Mouse (Mus musculus) liver, embryonic 14.5 days (tissue): ENCODE data around the gene Gm14851. TPM values are rescaled to one million over a fixed set of nuclear protein-coding genes. Genes with fewer than 3 reads are reported as not detected.
"Not testable (repeated sequence)": the region's sequence is repeated elsewhere in the genome, so short reads cannot be mapped to it uniquely, and the experiment has no call there.

Experiments
- ATAC-seq: fragments of 200-750 bp; cut with Nextera tagmentation; 2 replicates; pipeline ENCODE4 v1.8.0; 2017; ENCODE audit warnings: moderate number of reproducible peaks, mild to moderate bottlenecking, moderate library complexity; ENCODE audit not compliant: insufficient read depth
- DNase-seq, 3 experiments: peaks; one replicate each; pipeline ENCODE4 v3.0.0-alpha.2; 2012 to 2013; ENCODE audit warnings: low read depth in 3 of 3, low spot score in 3 of 3
- H3K27ac ChIP-seq: fragments of 300-500 bp; sonication (generic); 2 replicates; pipeline ENCODE4 v1.5.1; 2014; ENCODE audit warnings: moderate library complexity, mild to moderate bottlenecking, control low read depth, inconsistent platforms
- H3K27me3 ChIP-seq: fragments of 300-500 bp; sonication (generic); 2 replicates; pipeline ENCODE4 v1.6.1; 2014; ENCODE audit warnings: mild to moderate bottlenecking, low read length, moderate library complexity; ENCODE audit not compliant: control insufficient read depth, insufficient read depth
- H3K36me3 ChIP-seq: fragments of 300-500 bp; sonication (generic); replicated peaks from 2 replicates; pipeline ENCODE4 v1.6.1; 2014; ENCODE audit warnings: low read depth; ENCODE audit not compliant: control insufficient read depth, insufficient read depth
- H3K4me1 ChIP-seq, 2 experiments: fragments of 200-500 bp in 1 of 2; fragments of 300-500 bp in 1 of 2; sonication (generic) in 1 of 2; replicated peaks; 2 replicates each; pipeline ENCODE4 v1.6.1; 2012 to 2014; ENCODE audit warnings: antibody characterized with exemption in 1 of 2, inconsistent platforms in 1 of 2, low read length in 1 of 2; ENCODE audit not compliant: control insufficient read depth in 2 of 2, insufficient read depth in 2 of 2
- H3K4me2 ChIP-seq: fragments of 300-500 bp; sonication (generic); 2 replicates; pipeline ENCODE4 v1.6.1; 2014; ENCODE audit warnings: low read depth, mild to moderate bottlenecking, control low read depth, moderate library complexity
- H3K4me3 ChIP-seq, 2 experiments: fragments of 200-500 bp in 1 of 2; fragments of 300-500 bp in 1 of 2; sonication (generic) in 1 of 2; 2 replicates each; pipeline ENCODE4 v1.5.1; 2012 to 2014; ENCODE audit warnings: low read depth in 2 of 2, low read length in 2 of 2, mild to moderate bottlenecking in 2 of 2, control low read depth in 1 of 2, inconsistent platforms in 1 of 2, moderate library complexity in 1 of 2; ENCODE audit not compliant: insufficient read depth in 1 of 2
- H3K9ac ChIP-seq: fragments of 300-500 bp; sonication (generic); replicated peaks from 2 replicates; pipeline ENCODE4 v1.6.1; 2014; ENCODE audit warnings: mild to moderate bottlenecking, control low read depth, moderate library complexity
- H3K9me3 ChIP-seq: fragments of 300-500 bp; sonication (generic); 2 replicates; pipeline ENCODE4 v1.6.1; 2016; ENCODE audit warnings: low read length, mixed read lengths; ENCODE audit not compliant: control insufficient read depth
- CTCF ChIP-seq: IDR thresholded peaks from 2 replicates; pipeline ENCODE4 v1.5.1; 2016; ENCODE audit warnings: antibody characterized with exemption, low read depth, control low read depth
- EP300 ChIP-seq: IDR thresholded peaks from 2 replicates; pipeline ENCODE4 v1.6.1; 2016; ENCODE audit warnings: antibody characterized with exemption, low read depth
- WGBS: fragments of 180-500 bp; shearing (Covaris S2); extraction: QIAGEN DNeasy Blood & Tissue Kit; methylation state at CpG from one replicate; pipeline ENCODE4 v1.1.7; 2014; ENCODE audit not compliant: insufficient replicate concordance; 5-methylcytosine and 5-hydroxymethylcytosine counted together
- polyA plus RNA-seq, 2 experiments: library from polyadenylated mRNA; depleted of rRNA in 1 of 2; stranded (reverse) in 1 of 2; unstranded in 1 of 2; fragments of >200 nt; fragmentation: Nextera tagmentation in 1 of 2; extraction: Ambion mirVana in 1 of 2; gene quantifications; 2 replicates each; pipeline versions ENCODE4 v1.2.1 to v1.2.3; 2012 to 2014

The Gm14851 gene
- polyA plus RNA-seq (2012; rRNA removed): not detected in 2 replicates
- polyA plus RNA-seq (2014; fragmentation: Nextera tagmentation; extraction: Ambion mirVana): not detected in 2 replicates

GRCm38 (mm10) chr8:21095950-21096349, at the start of gene Gm14851:
Gene Gm14851 (minus strand): TSS chr8:21096050.
- not testable (repeated sequence) for H3K27me3 ChIP-seq, ATAC-seq, H3K9ac ChIP-seq, DNase-seq, H3K4me2 ChIP-seq, H3K4me1 ChIP-seq, H3K27ac ChIP-seq, H3K4me3 ChIP-seq, H3K9me3 ChIP-seq, H3K36me3 ChIP-seq
- WGBS: no CpG with 5 or more reads among the region's 2 CpGs

- not testable (repeated sequence) for H3K4me1 ChIP-seq, H3K36me3 ChIP-seq, H3K27ac ChIP-seq, H3K27me3 ChIP-seq, H3K4me3 ChIP-seq, ATAC-seq, H3K9me3 ChIP-seq, DNase-seq, H3K4me2 ChIP-seq, H3K9ac ChIP-seq
- 33% methylated on average over 3 of the region's 3 CpGs for WGBS
Measured at GRCm38 (mm10) chr8:21134342-21134741, 38.5 kb upstream of the Gm14851 start, which contains the start of gene Defa30. Gene Defa30 (plus strand): TSS chr8:21134642.

GRCm38 (mm10) chr8:21093106-21093505, 2.7 kb downstream of the Gm14851 start:
- WGBS: 36% methylated on average over 4 of the region's 4 CpGs
- Histone ChIP-seq H3K27me3 (no peaks in the 10 kb centered on the region), H3K27ac (no peak overlapping the region), H3K9ac (no peak overlapping the region), H3K9me3 (no peaks in the 10 kb centered on the region), H3K4me3 (no peak overlapping the region), H3K4me1 (no peaks in the 10 kb centered on the region), H3K4me2 (no peak overlapping the region), H3K36me3 (no peaks in the 10 kb centered on the region)
- DNase-seq: no peak
- ATAC-seq: no peak
- TF ChIP-seq EP300 (no peak), CTCF (peak; percentile 32; the same call in 1 of the 2 replicates)

DNA sequence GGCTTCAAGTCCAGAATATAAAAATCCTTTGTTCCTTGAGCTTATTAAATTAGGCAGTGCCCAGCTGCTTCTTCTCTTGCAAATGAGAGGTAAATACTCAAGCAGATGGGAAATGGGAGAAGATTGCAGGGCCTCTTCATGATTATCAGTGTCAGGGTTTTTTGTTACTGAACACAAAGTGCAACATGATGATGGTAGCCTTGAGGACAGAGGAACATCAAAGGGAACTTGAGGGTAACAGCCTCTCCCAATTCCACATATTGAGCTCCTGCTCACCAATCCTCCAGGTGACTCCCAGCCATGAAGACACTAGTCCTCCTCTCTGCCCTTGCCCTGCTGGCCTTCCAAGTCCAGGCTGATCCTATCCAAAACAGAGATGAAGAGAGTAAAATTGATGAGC, 11.7 kb downstream of the Gm14851 start, which contains the start of gene Defa25:
Gene Defa25 (plus strand): TSS at position 301 of the 400 bp plus-strand sequence.
- ATAC-seq, H3K36me3 ChIP-seq, H3K9me3 ChIP-seq, H3K27me3 ChIP-seq, H3K4me2 ChIP-seq, H3K4me1 ChIP-seq, H3K9ac ChIP-seq, H3K4me3 ChIP-seq, DNase-seq, H3K27ac ChIP-seq: not testable (repeated sequence)

DNA sequence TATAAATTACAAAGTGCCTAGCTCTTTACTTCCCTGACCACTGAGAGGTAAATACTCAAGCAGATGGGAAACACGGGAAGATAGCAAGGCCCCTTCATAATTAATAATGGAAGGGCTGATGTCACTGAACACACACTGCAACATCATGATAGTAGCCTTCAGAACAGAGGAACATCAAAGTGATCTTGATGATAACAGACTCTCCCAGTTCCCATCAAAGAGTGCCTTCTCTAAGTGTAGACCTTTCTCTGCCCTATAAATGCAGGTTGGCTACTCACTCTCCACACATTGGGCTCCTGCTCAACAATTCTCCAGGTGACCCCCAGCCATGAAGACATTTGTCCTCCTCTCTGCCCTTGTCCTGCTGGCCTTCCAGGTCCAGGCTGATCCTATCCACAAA, 31.1 kb downstream of the Gm14851 start, which contains the start of gene Defa35:
Gene Defa35 (plus strand): TSS at position 301 of the 400 bp plus-strand sequence.
- not testable (repeated sequence) for ATAC-seq, H3K4me1 ChIP-seq, H3K27me3 ChIP-seq, H3K4me3 ChIP-seq, H3K27ac ChIP-seq, H3K9ac ChIP-seq, H3K4me2 ChIP-seq, H3K36me3 ChIP-seq, DNase-seq, H3K9me3 ChIP-seq
- WGBS: 38% methylated on average over 1 of the region's 1 CpGs

DNA sequence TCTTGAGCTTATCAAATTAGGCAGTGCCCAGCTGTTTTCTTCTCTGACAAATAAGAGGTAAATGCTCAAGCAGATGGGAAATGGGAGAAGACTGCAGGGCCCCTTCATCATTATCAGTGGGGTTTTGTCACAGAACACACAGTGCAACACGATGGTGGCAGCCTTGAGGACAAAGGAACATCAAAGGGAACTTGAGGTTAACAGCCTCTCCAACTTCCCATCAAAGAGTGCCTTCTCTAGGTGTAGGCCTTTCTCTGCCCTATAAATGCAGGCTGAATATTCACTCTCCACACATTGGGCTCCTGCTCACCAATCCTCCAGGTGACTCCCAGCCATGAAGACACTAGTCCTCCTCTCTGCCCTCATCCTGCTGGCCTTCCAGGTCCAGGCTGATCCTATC, 41.1 kb downstream of the Gm14851 start, which contains the start of gene Defa23:
Gene Defa23 (plus strand): TSS at position 301 of the 400 bp plus-strand sequence.
- not testable (repeated sequence) for H3K9ac ChIP-seq, ATAC-seq, H3K4me1 ChIP-seq, H3K27me3 ChIP-seq, DNase-seq, H3K4me2 ChIP-seq, H3K27ac ChIP-seq, H3K9me3 ChIP-seq, H3K4me3 ChIP-seq, H3K36me3 ChIP-seq
- no CpG with 5 or more reads among the region's 1 CpGs for WGBS

Other genes with a start within 250 kb of the Gm14851 start
- gene Defb33, start 203.4 kb downstream of the Gm14851 start, polyA plus RNA-seq (2012; rRNA removed): not detected in 2 replicates
- not detected in 2 replicates for gene Defb33, start 203.4 kb downstream of the Gm14851 start, polyA plus RNA-seq (2014; fragmentation: Nextera tagmentation; extraction: Ambion mirVana)
- gene Gm15056, start 193.4 kb downstream of the Gm14851 start, polyA plus RNA-seq (2012; rRNA removed): not detected in 2 replicates
- gene Gm15056, start 193.4 kb downstream of the Gm14851 start, polyA plus RNA-seq (2014; fragmentation: Nextera tagmentation; extraction: Ambion mirVana): not detected in 2 replicates
- not detected in 2 replicates for gene Gm6040, start 174.0 kb downstream of the Gm14851 start, polyA plus RNA-seq (2012; rRNA removed)
- gene Gm6040, start 174.0 kb downstream of the Gm14851 start, polyA plus RNA-seq (2014; fragmentation: Nextera tagmentation; extraction: Ambion mirVana): not detected in 2 replicates
- not detected in 2 replicates for gene AY761185, start 151.3 kb downstream of the Gm14851 start, polyA plus RNA-seq (2012; rRNA removed)
- not detected in 2 replicates for gene AY761185, start 151.3 kb downstream of the Gm14851 start, polyA plus RNA-seq (2014; fragmentation: Nextera tagmentation; extraction: Ambion mirVana)
- not detected in 2 replicates for gene Defa21, start 70.5 kb downstream of the Gm14851 start, polyA plus RNA-seq (2012; rRNA removed)
- not detected in 2 replicates for gene Defa21, start 70.5 kb downstream of the Gm14851 start, polyA plus RNA-seq (2014; fragmentation: Nextera tagmentation; extraction: Ambion mirVana)
- gene Defa23, start 41.0 kb downstream of the Gm14851 start, polyA plus RNA-seq (2012; rRNA removed): not detected in 2 replicates
- gene Defa23, start 41.0 kb downstream of the Gm14851 start, polyA plus RNA-seq (2014; fragmentation: Nextera tagmentation; extraction: Ambion mirVana): not detected in 2 replicates
- not detected in 2 replicates for gene Defa35, start 31.0 kb downstream of the Gm14851 start, polyA plus RNA-seq (2012; rRNA removed)
- not detected in 2 replicates for gene Defa35, start 31.0 kb downstream of the Gm14851 start, polyA plus RNA-seq (2014; fragmentation: Nextera tagmentation; extraction: Ambion mirVana)
- not detected in 2 replicates for gene Defa25, start 11.6 kb downstream of the Gm14851 start, polyA plus RNA-seq (2012; rRNA removed)
- not detected in 2 replicates for gene Defa25, start 11.6 kb downstream of the Gm14851 start, polyA plus RNA-seq (2014; fragmentation: Nextera tagmentation; extraction: Ambion mirVana)
- not detected in 2 replicates for gene Defa30, start 38.6 kb upstream of the Gm14851 start, polyA plus RNA-seq (2012; rRNA removed)
- gene Defa30, start 38.6 kb upstream of the Gm14851 start, polyA plus RNA-seq (2014; fragmentation: Nextera tagmentation; extraction: Ambion mirVana): not detected in 2 replicates
- not detected in 2 replicates for gene Defa22, start 66.2 kb upstream of the Gm14851 start, polyA plus RNA-seq (2012; rRNA removed)
- not detected in 2 replicates for gene Defa22, start 66.2 kb upstream of the Gm14851 start, polyA plus RNA-seq (2014; fragmentation: Nextera tagmentation; extraction: Ambion mirVana)
- not detected in 2 replicates for gene Defa31, start 95.6 kb upstream of the Gm14851 start, polyA plus RNA-seq (2012; rRNA removed)
- not detected in 2 replicates for gene Defa31, start 95.6 kb upstream of the Gm14851 start, polyA plus RNA-seq (2014; fragmentation: Nextera tagmentation; extraction: Ambion mirVana)
- gene Gm15293, start 105.5 kb upstream of the Gm14851 start, polyA plus RNA-seq (2012; rRNA removed): not detected in 2 replicates
- gene Gm15293, start 105.5 kb upstream of the Gm14851 start, polyA plus RNA-seq (2014; fragmentation: Nextera tagmentation; extraction: Ambion mirVana): not detected in 2 replicates
- not detected in 2 replicates for gene Gm15292, start 153.7 kb upstream of the Gm14851 start, polyA plus RNA-seq (2012; rRNA removed)
- gene Gm15292, start 153.7 kb upstream of the Gm14851 start, polyA plus RNA-seq (2014; fragmentation: Nextera tagmentation; extraction: Ambion mirVana): not detected in 2 replicates
- not detected in 2 replicates for gene Defa27, start 219.5 kb upstream of the Gm14851 start, polyA plus RNA-seq (2012; rRNA removed)
- gene Defa27, start 219.5 kb upstream of the Gm14851 start, polyA plus RNA-seq (2014; fragmentation: Nextera tagmentation; extraction: Ambion mirVana): not detected in 2 replicates
- gene Defa29, start 231.0 kb upstream of the Gm14851 start, polyA plus RNA-seq (2012; rRNA removed): not detected in 2 replicates
- gene Defa29, start 231.0 kb upstream of the Gm14851 start, polyA plus RNA-seq (2014; fragmentation: Nextera tagmentation; extraction: Ambion mirVana): not detected in 2 replicates